11 mouse cellular contexts compared by ENCODE assay signal in the genomic region with DNA sequence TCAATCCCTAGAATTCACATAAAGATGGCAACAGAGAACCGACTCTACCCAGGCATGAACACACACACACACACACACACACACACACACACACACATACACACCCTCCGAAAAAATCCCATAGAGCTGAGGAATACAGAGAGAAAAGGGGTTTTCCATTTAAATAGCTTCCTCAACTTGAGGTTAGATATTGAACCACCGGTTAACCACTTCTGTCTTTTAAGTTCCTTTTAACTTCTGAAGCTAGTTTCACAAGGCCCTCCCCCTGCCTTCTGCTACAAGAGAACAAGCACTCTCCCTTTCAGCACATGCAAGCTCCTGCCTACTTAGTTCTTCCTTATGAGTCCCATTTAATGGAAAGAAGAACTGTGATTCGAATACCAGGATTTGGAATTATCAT. TPM values are rescaled to one million over a fixed set of nuclear protein-coding genes. Genes with fewer than 3 reads are reported as not detected.
DNase-seq lines count a peak whose midpoint lies in the region; ATAC-seq lines count a peak whose summit lies in the region.
"Had no signal": no experiment of that assay in that cellular context is flagged by ENCODE, and none has a peak within 500 bp of the region (broad histone marks: within the 10 kb centered on the region; RNA-seq: fewer than 3 reads in every experiment).

No protein-coding gene starts in this region.

- H3K9ac ChIP-seq in limb, embryonic 15.5 days: no peak overlapping the region

- peaks cover 30% of the 10 kb centered on the region for H3K4me1 ChIP-seq in limb, embryonic 15.5 days
- peaks cover 49% of the 10 kb centered on the region for H3K4me1 ChIP-seq in limb, embryonic 10.5 days

- WGBS in limb, embryonic 15.5 days: 62% methylated on average over 4 of the region's 4 CpGs
- WGBS in limb, embryonic 10.5 days: 85% methylated on average over 4 of the region's 4 CpGs

- no peak for ATAC-seq in limb, embryonic 15.5 days (ENCODE audit: insufficient number of reproducible peaks, low FRiP score, low TSS enrichment, low read depth)

- no peak for DNase-seq in limb, embryonic 10.5 days (ENCODE audit: low spot score)
- peak; percentile 83 for DNase-seq in CD4-positive, CD25-positive, alpha-beta regulatory T cell, adult 2 months (ENCODE audit: low read depth, low spot score)
- peak; percentile 81 for DNase-seq in induced T-regulatory cell, adult 2 months (ENCODE audit: low read depth)
- peak; percentile 93 for DNase-seq in splenic B cell, adult 2 months (ENCODE audit: low read depth, low spot score)
- DNase-seq in frontal cortex, postnatal 36 days (ENCODE audit: low spot score in 2 of 2): no peak
- DNase-seq in adrenal gland, adult (ENCODE audit: inconsistent age in 2 of 2, low spot score in 1 of 2): no peak
- DNase-seq in MN1 (ENCODE audit: low spot score): no peak
- DNase-seq: cerebellum, postnatal 10 days; kidney, adult 2 months had no signal

- H3K27me3 ChIP-seq in limb, embryonic 15.5 days: no peaks in the 10 kb centered on the region
- no peaks in the 10 kb centered on the region for H3K27me3 ChIP-seq in limb, embryonic 10.5 days (ENCODE audit: low read depth, poor library complexity, severe bottlenecking)
- H3K27me3 ChIP-seq in splenic B cell, adult 2 months (ENCODE audit: control insufficient read depth, insufficient read depth, low read length, poor library complexity, severe bottlenecking): no peaks in the 10 kb centered on the region

- peaks cover 8% of the 10 kb centered on the region for H3K36me3 ChIP-seq in limb, embryonic 15.5 days
- peaks cover 17% of the 10 kb centered on the region for H3K36me3 ChIP-seq in limb, embryonic 10.5 days
- no peaks in the 10 kb centered on the region for H3K36me3 ChIP-seq in splenic B cell, adult 2 months (ENCODE audit: control insufficient read depth, insufficient read depth, low read length, poor library complexity, severe bottlenecking)

- peak overlapping the region; percentile 33; the same call in 1 of the 2 replicates for H3K27ac ChIP-seq in limb, embryonic 15.5 days
- no peak overlapping the region for H3K27ac ChIP-seq in limb, embryonic 10.5 days

- no peaks in the 10 kb centered on the region for H3K9me3 ChIP-seq in limb, embryonic 15.5 days
- no peaks in the 10 kb centered on the region for H3K9me3 ChIP-seq in limb, embryonic 10.5 days (replicated peaks)
- H3K9me3 ChIP-seq: G1E had no signal

- no peak overlapping the region for H3K4me3 ChIP-seq in limb, embryonic 15.5 days
- no peak overlapping the region for H3K4me3 ChIP-seq in limb, embryonic 10.5 days

- no peak overlapping the region for H3K4me2 ChIP-seq in limb, embryonic 15.5 days

RNA-seq across cellular contexts. Expression of a gene that starts 2.0 kb away (rescaled TPM):
- polyA plus RNA-seq in limb, embryonic 15.5 days (2015; fragmentation: Nextera tagmentation; extraction: Ambion mirVana): 569 and 579 TPM in 2 replicates
- 565 and 690 TPM in 2 replicates for polyA plus RNA-seq in limb, embryonic 10.5 days (2016; fragmentation: Nextera tagmentation; extraction: Ambion mirVana)

Comparison
In these comparisons a context has a peak if more than half of its experiments do, and no peak if none do; other contexts are left out.
1. DNase-seq: peak in CD4-positive, CD25-positive, alpha-beta regulatory T cell, adult 2 months (single experiment), induced T-regulatory cell, adult 2 months (single experiment) and splenic B cell, adult 2 months (single experiment); none in limb, embryonic 10.5 days (single experiment), frontal cortex, postnatal 36 days (0 of 2), adrenal gland, adult (0 of 2) and MN1 (single experiment).